Mouse (Mus musculus) E14TG2a.4 (cell line): Measurements from ENCODE around the gene Gm8298.

Experiments
- CTCF ChIP-seq: conservative IDR thresholded peaks from 2 replicates; pipeline ENCODE4 v1.5.1; 2014; ENCODE audit warnings: low read length
- POU5F1 ChIP-seq: IDR thresholded peaks from 2 replicates; pipeline ENCODE4 v1.6.1; 2014; ENCODE audit warnings: low read length, borderline replicate concordance

GRCm38 (mm10) chr3:59870765-59871164, 9.9 kb downstream of the Gm8298 start:
- peak; percentile 69 for TF ChIP-seq CTCF
- no peak for TF ChIP-seq POU5F1
